In the genomic region with DNA sequence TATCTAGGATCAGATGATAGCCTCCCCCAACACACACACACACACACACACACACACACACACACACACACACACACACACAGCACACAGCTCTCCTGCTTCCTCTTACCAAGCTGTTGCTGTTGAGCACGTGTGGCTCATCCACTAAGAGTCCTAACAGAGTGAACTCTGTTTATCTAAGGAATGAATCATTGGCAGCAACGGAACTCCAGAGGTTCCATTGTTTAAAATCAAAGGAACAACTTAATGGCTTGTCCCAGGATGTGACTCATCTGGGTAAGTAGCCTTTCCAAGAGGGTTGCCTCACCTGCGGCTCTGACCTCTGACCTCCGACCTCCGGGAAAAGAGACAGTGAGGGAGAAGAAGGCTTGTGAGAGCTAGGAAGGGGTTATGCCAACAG, we compare ENCODE assay signal across 11 mouse cellular contexts. TPM values are rescaled to one million over a fixed set of nuclear protein-coding genes. Genes with fewer than 3 reads are reported as not detected.
DNase-seq lines count a peak whose midpoint lies in the region; ATAC-seq and TF ChIP-seq lines count a peak whose summit lies in the region.
"Had no signal": no experiment of that assay in that cellular context is flagged by ENCODE, and none has a peak within 500 bp of the region (broad histone marks: within the 10 kb centered on the region; RNA-seq: fewer than 3 reads in every experiment).

No protein-coding gene starts in this region.

- no peaks in the 10 kb centered on the region for H3K27me3 ChIP-seq in kidney, adult 2 months (replicated peaks; ENCODE audit: control insufficient read depth, insufficient read depth, low read length)
- no peaks in the 10 kb centered on the region for H3K27me3 ChIP-seq in intestine, embryonic 16.5 days (replicated peaks; ENCODE audit: control insufficient read depth, insufficient read depth, low read length)
- H3K27me3 ChIP-seq: liver, embryonic 15.5 days; neural tube, embryonic 15.5 days had no signal

- DNase-seq in kidney, adult 2 months = peak; percentile 28
- DNase-seq in kidney, postnatal 25 days = no peak
- DNase-seq in adrenal gland, postnatal 25 days = peak; percentile 38
- peak; percentile 17 for DNase-seq in skeletal muscle tissue, adult 2 months (ENCODE audit: low read depth, low spot score)
- DNase-seq in cerebellum, adult 9-11 months = no peak
- DNase-seq in layer of hippocampus, adult 11-12 months (ENCODE audit: low spot score) = no peak
- DNase-seq in thymus, postnatal 4 days = no peak
- DNase-seq: cerebellum, adult 9-10 months had no signal

- H3K4me1 ChIP-seq in kidney, adult 2 months (ENCODE audit: control insufficient read depth, insufficient read depth, low read length) = no peaks in the 10 kb centered on the region
- peaks cover 14% of the 10 kb centered on the region for H3K4me1 ChIP-seq in intestine, embryonic 16.5 days (ENCODE audit: control insufficient read depth, insufficient read depth, low read length)
- H3K4me1 ChIP-seq: liver, embryonic 15.5 days had no signal

- no peaks in the 10 kb centered on the region for H3K9me3 ChIP-seq in intestine, embryonic 16.5 days (ENCODE audit: control insufficient read depth, low read length)
- H3K9me3 ChIP-seq: liver, embryonic 15.5 days; neural tube, embryonic 15.5 days had no signal

- H3K27ac ChIP-seq in kidney, adult 2 months (ENCODE audit: insufficient read depth, low read depth, low read length) = no peak overlapping the region
- peak overlapping the region; percentile 53 for H3K27ac ChIP-seq in intestine, embryonic 16.5 days (ENCODE audit: low read length)
- H3K27ac ChIP-seq: liver, embryonic 15.5 days; neural tube, embryonic 15.5 days had no signal

- no peak for TF ChIP-seq POLR2A in kidney, adult 2 months (IDR thresholded peaks at IDR 0.05; ENCODE audit: low read depth, low read length)

- no peak overlapping the region for H3K9ac ChIP-seq in intestine, embryonic 16.5 days (ENCODE audit: low read depth, low read length)
- H3K9ac ChIP-seq: liver, embryonic 15.5 days; neural tube, embryonic 15.5 days had no signal

- TF ChIP-seq CTCF in kidney, adult 2 months (conservative IDR thresholded peaks at IDR 0.05; ENCODE audit: insufficient read depth, insufficient read length, low read depth, low read length) = no peak

- ATAC-seq in intestine, embryonic 16.5 days = peak; percentile 95

- 32% methylated on average over 5 of the region's 5 CpGs for WGBS in kidney, adult 2 months
- WGBS in intestine, embryonic 16.5 days = 16% methylated on average over 5 of the region's 5 CpGs

- H3K4me3 ChIP-seq in kidney, adult 2 months (ENCODE audit: insufficient read depth, low read depth, low read length) = no peak overlapping the region
- no peak overlapping the region for H3K4me3 ChIP-seq in intestine, embryonic 16.5 days (ENCODE audit: low read length)
- H3K4me3 ChIP-seq: liver, embryonic 15.5 days; neural tube, embryonic 15.5 days had no signal

- H3K36me3 ChIP-seq in kidney, adult 2 months (ENCODE audit: control insufficient read depth, insufficient read depth, low read length) = no peaks in the 10 kb centered on the region
- H3K36me3 ChIP-seq in intestine, embryonic 16.5 days (ENCODE audit: control insufficient read depth, insufficient read depth, low read length) = no peaks in the 10 kb centered on the region
- H3K36me3 ChIP-seq: liver, embryonic 15.5 days; neural tube, embryonic 15.5 days had no signal

- H3K4me2 ChIP-seq in intestine, embryonic 16.5 days (ENCODE audit: low read depth, low read length) = no peak overlapping the region
- H3K4me2 ChIP-seq: liver, embryonic 15.5 days; neural tube, embryonic 15.5 days had no signal

RNA-seq across cellular contexts. Expression of a gene that starts 29.9 kb away (rescaled TPM):
- polyA plus RNA-seq in kidney, adult 2 months (2012; rRNA removed) = 8.8 and 10.5 TPM in 2 replicates
- total RNA-seq in adrenal gland, postnatal 25 days (2021) = 45.1 and 46.2 TPM in 2 replicates
- polyA plus RNA-seq in intestine, embryonic 16.5 days (2015; fragmentation: Nextera tagmentation; extraction: Ambion mirVana) = 17.6 and 18.8 TPM in 2 replicates

RNA-seq across cellular contexts. Expression of a gene that starts 45.3 kb away (rescaled TPM):
- 25.4 and 25.8 TPM in 2 replicates for polyA plus RNA-seq in kidney, adult 2 months (2012; rRNA removed)
- 13.9 and 16.9 TPM in 2 replicates for total RNA-seq in adrenal gland, postnatal 25 days (2021)
- polyA plus RNA-seq in intestine, embryonic 16.5 days (2015; fragmentation: Nextera tagmentation; extraction: Ambion mirVana) = 30.8 and 31.0 TPM in 2 replicates

RNA-seq across cellular contexts. Expression of a gene that starts 47.9 kb away (rescaled TPM):
- polyA plus RNA-seq in kidney, adult 2 months (2012; rRNA removed) = 26.6 and 27.9 TPM in 2 replicates
- total RNA-seq in adrenal gland, postnatal 25 days (2021) = 43.5 and 51.0 TPM in 2 replicates
- 22.6 and 24.0 TPM in 2 replicates for polyA plus RNA-seq in intestine, embryonic 16.5 days (2015; fragmentation: Nextera tagmentation; extraction: Ambion mirVana)

RNA-seq across cellular contexts. Expression of a gene that starts 48.0 kb away (rescaled TPM):
- polyA plus RNA-seq in kidney, adult 2 months (2012; rRNA removed) = 251 and 317 TPM in 2 replicates
- 127 and 149 TPM in 2 replicates for total RNA-seq in adrenal gland, postnatal 25 days (2021)
- 168 and 170 TPM in 2 replicates for polyA plus RNA-seq in intestine, embryonic 16.5 days (2015; fragmentation: Nextera tagmentation; extraction: Ambion mirVana)

Comparison
In these comparisons a context has a peak if more than half of its experiments do, and no peak if none do; other contexts are left out.
1. DNase-seq: peak in kidney, adult 2 months (single experiment), adrenal gland, postnatal 25 days (single experiment) and skeletal muscle tissue, adult 2 months (single experiment); none in kidney, postnatal 25 days (0 of 2), cerebellum, adult 9-11 months (single experiment), layer of hippocampus, adult 11-12 months (single experiment) and thymus, postnatal 4 days (single experiment).